Mouse (Mus musculus) spleen, postnatal 14 days (tissue): ENCODE results near the gene Relt.

Experiments
- DNase-seq, 2 experiments: peaks; one replicate each; pipeline ENCODE4 v3.0.0; 2021 to 2022; ENCODE audit warnings: low spot score in 2 of 2

Relt gene

GRCm38 (mm10) chr7:100862828-100863638 is at the start of gene Relt:
Gene Relt, minus strand, starts transcription at chr7:100863446.
- DNase-seq: peak; percentile 99

- DNase-seq: no peak
Measured at GRCm38 (mm10) chr7:100911791-100912190, 48.5 kb upstream of the Relt start.

GRCm38 (mm10) chr7:100911246-100911770 is 48.1 kb upstream of the Relt start:
- no peak for DNase-seq

DNA sequence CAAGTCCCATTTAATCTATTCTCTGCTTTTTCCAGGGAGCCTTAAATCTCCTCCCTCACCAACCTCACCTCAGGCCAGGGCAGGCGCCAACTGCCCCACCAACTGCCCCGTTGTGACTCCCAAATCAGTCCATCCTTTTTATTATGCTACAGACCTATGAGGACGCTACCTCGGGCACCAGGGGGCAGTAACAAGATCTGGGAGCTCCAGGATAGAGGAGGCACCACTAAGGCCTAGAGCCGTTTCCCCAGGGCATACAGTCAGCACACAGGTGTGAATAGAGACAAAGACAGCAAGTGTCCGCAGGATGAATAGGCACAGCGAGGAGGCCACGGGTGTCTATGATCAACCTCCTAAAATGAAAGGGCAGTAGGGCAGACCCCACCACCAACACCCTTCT is 45.3 kb upstream of the Relt start:
- no peak for DNase-seq

- no peak for DNase-seq
Measured at GRCm38 (mm10) chr7:100908061-100908460, 44.8 kb upstream of the Relt start.

DNA sequence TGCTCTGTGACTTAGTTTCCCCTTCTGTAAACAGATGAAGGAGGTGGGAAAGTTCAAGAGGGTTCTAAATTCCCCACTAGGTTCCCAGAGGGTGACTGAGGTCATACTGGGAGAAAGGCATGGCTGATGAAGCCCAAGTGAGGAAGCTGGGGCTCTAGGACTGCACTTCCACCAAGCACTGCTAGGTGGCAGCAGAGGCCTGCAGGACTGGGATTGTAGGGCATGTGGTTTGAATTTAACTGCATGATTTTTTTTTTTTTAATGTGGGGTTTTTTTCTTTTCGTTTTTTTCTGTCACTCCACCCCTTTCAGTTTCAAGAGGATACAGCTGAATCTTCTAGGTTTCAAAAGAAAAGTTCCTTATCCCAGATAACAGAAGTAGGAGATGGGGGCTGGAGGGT is 44.0 kb upstream of the Relt start:
- peak; percentile 41 to 74 for DNase-seq

DNA sequence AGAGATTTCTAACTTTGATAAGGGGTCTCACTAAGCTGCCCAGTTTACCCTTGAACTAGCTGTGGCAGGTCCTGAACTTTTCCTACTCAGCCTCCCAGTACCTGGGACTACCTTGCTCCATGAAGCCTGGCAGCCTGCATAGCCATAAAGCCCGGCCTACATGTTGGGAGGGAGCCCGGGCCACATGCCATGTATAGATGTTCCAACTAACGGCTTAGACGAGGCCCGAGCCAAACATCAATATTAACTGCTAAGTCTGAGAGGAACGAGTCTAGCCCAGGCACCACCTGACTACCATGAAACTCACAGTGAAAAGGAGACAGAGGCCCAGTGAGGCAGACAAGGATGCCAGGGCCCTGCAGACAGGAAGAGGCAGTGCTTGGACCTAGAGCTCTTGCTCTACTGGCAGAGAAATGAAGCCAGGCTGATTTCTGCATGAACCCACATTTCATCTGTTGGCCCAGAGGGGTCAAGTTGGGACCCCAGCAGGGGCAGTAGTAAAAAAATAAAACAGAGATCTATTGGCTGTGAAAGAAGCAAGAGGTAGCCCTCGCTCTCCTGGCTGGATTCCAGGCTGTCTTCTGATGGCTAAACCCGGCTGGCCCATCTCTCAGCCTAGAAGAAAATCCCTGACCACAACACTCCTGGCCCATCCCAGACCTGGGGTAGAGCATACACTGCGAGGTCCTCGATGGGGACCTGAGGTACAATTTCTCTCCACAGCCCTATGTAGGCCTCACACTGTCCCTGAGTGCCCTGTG is 43.0 kb upstream of the Relt start:
- no peak for DNase-seq

GRCm38 (mm10) chr7:100905037-100905436 is 41.8 kb upstream of the Relt start:
- no peak for DNase-seq

DNA sequence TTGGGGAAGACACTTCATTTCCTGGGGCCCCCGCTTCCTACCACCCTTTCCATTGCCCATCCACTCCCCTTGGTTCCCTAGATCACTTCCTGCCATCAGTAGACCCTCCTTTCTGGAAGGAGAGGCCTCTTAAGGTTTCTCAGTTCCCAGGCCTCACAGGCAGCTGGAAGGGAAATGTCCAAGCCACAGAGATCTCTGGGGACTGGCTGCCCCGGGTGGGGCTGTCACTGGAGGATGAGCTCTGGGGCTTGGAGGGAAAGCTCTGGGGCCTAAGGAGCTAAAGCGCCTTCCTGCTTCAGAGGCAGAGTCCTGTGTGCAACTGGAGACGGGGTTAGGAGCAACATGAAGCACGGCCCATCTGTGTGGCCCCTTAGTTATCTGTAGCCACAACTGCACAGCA is 41.4 kb upstream of the Relt start:
- DNase-seq: no peak

DNA sequence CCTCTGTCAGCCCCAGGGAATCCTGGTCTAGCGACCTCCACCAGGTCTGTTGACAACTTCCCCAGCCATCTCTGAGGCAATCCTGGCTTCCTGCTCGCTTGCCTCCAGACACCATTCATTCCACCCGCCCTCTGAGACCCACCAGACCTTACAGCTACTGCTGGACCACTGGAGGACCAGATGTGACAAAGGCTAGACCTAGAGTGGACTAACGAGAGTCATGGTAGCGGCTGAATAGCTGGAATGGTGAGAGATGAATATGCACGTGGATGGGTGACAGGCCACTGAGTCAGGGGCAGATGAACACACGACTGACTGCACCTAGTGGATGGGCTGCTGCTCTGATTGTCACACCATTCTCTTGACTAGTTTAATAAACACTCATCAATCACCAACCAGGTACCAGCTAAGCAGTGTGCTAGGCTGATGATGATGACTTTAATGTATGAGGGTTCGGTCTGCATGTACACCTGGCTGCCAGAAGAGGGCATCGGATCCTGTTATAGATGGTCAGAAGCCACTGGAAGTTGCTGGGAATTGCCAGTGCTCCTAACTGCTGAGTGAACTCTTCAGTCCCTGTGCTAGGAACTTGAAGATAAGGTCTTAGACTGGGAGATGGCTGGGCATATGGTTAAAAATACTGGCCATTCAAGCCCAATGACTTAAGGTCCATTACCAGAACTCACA is 39.3 kb upstream of the Relt start:
- DNase-seq: no peak

DNA sequence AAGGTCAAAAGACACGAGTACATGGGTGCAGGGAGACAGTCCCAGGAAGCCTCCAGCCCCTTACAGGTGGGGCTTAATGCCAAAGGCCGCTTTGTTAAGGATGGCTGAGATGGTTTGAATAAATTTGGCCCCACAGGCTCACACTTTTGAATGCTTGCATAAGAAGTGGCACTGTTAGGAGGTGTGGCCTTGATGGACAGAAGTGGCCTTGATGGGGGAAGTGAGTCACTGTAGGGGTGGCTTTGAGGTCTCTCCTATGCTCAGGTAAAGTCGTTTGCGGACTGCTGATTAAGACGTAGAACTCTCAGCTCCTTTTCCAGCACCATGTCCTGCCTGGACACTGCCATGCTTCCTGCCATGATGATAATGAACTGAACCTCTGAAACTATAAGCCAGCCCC is 34.6 kb upstream of the Relt start:
- no peak for DNase-seq

DNA sequence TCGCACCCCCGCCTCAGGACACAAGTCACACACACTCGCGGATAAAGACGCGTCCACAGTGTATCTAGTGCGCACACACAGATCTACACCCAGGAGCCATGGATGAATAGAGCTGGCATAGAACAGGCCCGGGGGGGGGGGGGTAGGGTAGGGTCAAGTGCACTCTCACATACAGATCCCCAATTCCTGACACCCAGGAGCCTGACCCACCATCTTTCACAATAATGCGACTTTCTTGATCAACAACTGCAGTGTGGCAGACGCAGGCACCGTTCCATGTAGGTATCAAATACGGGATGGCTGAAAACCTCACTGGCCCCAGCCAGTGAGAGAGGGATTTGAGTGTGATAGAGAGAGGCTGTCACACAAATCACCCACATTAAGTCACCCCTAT is 31.6 kb upstream of the Relt start:
- DNase-seq: no peak

GRCm38 (mm10) chr7:100894057-100894832 is 31.0 kb upstream of the Relt start:
- no peak for DNase-seq

- DNase-seq: no peak
Measured at GRCm38 (mm10) chr7:100893249-100894056, 30.2 kb upstream of the Relt start.

DNA sequence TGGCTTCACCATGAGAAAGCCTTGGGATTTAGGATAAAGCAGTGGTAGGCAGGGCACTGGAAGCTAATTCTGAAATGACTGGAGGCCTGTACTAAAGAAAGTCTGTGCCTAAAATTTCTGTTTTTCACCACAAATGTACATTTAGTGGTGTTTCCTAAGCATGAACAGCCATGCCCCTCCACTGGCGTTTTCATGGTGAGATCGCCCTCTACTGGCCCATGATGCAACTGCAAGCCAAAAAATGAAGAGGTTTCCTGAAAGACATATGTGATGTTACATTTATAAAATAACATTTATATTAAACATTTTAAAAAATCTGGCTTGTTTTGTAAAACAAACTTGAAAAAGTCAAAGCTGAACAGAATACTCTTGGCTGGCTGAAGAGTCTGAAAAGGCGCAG is 23.3 kb upstream of the Relt start:
- peak in 1 of 2 experiments; percentile 73 for DNase-seq

GRCm38 (mm10) chr7:100884460-100884859 is 21.2 kb upstream of the Relt start:
- no peak for DNase-seq

DNA sequence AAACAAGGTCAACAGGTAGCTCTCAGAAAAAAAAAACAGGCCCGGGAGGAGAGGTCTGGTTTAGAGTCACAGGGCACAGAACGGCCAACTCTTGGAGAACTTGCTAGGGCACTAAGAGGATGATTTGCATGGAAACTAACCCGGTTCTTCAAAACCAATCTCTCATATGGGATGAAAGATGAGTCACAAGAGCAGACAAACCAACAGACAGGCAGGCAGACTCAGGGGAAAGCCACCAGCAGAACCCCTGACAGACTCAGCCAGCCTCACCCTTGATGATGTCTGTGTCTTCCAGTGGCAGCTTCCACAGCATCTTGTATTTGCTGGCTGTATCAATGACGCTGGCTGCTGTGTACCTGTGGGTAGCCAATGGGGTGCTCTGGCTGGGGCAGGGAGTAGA is 18.7 kb upstream of the Relt start:
- no peak for DNase-seq

- no peak for DNase-seq
Measured at GRCm38 (mm10) chr7:100881531-100881930, 18.3 kb upstream of the Relt start.

DNA sequence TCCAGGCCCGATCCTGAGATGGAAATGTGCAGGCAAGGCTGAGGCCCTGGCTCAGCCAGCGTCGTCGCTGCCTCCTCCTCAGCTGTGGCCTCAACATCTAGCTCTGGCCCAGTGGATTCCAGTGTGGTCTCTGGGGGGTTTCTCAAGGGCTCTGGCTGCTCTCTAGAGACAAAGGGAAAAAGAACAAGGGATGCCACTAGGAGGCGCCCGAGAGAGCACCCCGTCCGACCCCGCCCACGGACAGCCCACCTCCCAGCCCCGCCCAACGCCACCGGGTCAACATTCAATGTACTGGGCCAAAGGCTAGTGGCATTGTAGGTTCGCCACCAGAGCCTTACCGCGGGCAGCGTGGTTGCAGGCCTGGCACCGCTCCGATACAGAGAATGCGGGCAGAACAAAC is 16.3 kb upstream of the Relt start:
- peak; percentile 57 to 74 for DNase-seq

DNA sequence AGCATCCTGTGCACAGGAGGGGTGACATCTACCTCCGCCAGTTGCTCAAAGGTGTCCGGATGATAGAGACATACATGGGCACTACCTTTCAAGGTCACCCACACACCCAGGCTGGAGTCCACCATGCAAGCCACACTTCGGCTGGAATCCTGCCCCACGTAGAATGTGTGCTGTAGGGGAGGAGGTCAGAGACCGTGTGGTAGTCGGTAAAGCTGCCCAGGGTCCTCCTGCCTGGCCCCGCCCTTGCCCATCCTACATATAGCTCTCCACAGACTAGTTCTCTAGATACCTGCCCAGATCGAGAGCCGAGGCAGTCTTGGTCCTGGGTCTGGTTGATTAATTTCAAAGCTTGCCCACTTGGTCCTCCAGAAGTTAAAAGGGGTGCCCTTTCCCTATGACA is 13.5 kb upstream of the Relt start:
- DNase-seq: no peak

DNA sequence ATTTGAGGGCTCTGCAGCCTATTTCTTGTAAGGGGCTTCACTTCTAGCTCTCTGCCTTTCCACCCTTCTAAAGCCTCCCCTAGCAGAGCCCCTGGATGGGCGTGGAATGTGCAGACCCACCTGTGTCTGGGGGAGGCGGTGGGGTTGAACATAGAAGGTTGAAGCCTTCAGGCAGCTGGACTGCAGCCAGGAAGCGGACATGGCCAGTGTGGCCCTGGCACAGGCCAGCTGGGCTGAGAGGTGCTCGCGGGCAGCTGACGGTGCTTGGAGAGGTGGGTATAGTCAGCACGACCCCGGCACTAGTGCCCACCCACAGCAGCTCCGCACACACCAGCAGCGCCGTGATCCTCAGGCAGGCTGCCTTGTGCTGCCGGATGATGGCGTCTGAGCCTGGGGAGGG is 13.0 kb upstream of the Relt start:
- no peak for DNase-seq
